Mouse (Mus musculus) midbrain, embryonic 16.5 days (tissue): ENCODE measurements around the gene Adipor2. TPM values are rescaled to one million over a fixed set of nuclear protein-coding genes. Genes with fewer than 3 reads are reported as not detected.

Source experiments
- ATAC-seq: fragments of 200-750 bp; cut with Nextera tagmentation; 2 replicates; pipeline ENCODE4 v1.8.0; 2017; ENCODE audit warnings: moderate TSS enrichment
- H3K27ac ChIP-seq: fragments of 300-500 bp; sonication (generic); 2 replicates; pipeline ENCODE4 v1.5.1; 2014; ENCODE audit warnings: mild to moderate bottlenecking, low read length, mixed read lengths
- H3K27me3 ChIP-seq: fragments of 300-500 bp; sonication (generic); 2 replicates; pipeline ENCODE4 v1.6.1; 2014; ENCODE audit warnings: low read depth, low read length, mixed read lengths; ENCODE audit not compliant: control insufficient read depth, insufficient read depth
- H3K36me3 ChIP-seq: fragments of 300-500 bp; sonication (generic); 2 replicates; pipeline ENCODE4 v1.6.1; 2014; ENCODE audit warnings: mild to moderate bottlenecking, low read length, moderate library complexity, mixed read lengths; ENCODE audit not compliant: control insufficient read depth, insufficient read depth
- H3K4me1 ChIP-seq: fragments of 300-500 bp; sonication (generic); 2 replicates; pipeline ENCODE4 v1.6.1; 2014; ENCODE audit warnings: mild to moderate bottlenecking, low read length, mixed read lengths; ENCODE audit not compliant: control insufficient read depth, insufficient read depth
- H3K4me2 ChIP-seq: fragments of 300-500 bp; sonication (generic); 2 replicates; pipeline ENCODE4 v1.6.1; 2014; ENCODE audit warnings: mild to moderate bottlenecking, low read length, mixed read lengths
- H3K4me3 ChIP-seq: fragments of 300-500 bp; sonication (generic); 2 replicates; pipeline ENCODE4 v1.5.1; 2014; ENCODE audit warnings: low read depth, mild to moderate bottlenecking, low read length, moderate library complexity, mixed read lengths
- H3K9ac ChIP-seq: fragments of 300-500 bp; sonication (generic); 2 replicates; pipeline ENCODE4 v1.6.1; 2014; ENCODE audit warnings: low read depth, low read length, mixed read lengths
- H3K9me3 ChIP-seq: fragments of 300-500 bp; sonication (generic); replicated peaks from 2 replicates; pipeline ENCODE4 v1.6.1; 2014; ENCODE audit warnings: mild to moderate bottlenecking, low read length, mixed read lengths; ENCODE audit not compliant: control insufficient read depth, poor library complexity, severe bottlenecking
- WGBS: fragments of 180-500 bp; shearing (Covaris S2); extraction: QIAGEN DNeasy Blood & Tissue Kit; methylation state at CpG from one replicate; pipeline ENCODE4 v1.1.7; 2014; 5-methylcytosine and 5-hydroxymethylcytosine counted together
- polyA plus RNA-seq: library from polyadenylated mRNA; unstranded; fragments of >200 nt; fragmentation: Nextera tagmentation; extraction: Ambion mirVana; gene quantifications from 2 replicates; pipeline ENCODE4 v1.2.1, GENCODE M21; 2015

Gene Adipor2
- 32.8 and 39.3 TPM in 2 replicates for polyA plus RNA-seq

DNA sequence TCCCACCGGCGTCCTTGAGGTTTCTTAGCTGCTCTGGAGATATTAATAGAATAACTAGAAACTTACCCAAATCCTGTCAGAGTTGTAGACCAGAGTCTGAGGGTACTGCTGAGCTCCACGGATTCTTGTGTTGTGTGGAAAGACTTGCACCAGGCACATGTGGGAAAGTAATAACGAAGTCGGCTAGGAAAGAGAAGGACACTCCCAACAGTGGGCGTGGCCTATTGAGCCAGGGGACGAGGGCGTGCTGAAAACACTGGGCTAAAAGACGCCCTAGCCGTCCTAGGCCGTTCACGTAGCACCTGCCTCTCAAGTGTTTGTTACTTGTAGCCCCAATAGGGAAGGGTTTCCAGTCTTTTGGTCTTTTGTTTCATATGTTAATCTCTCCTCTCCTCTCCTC, at the start of gene Adipor2:
Gene Adipor2, minus strand, starts transcription at position 351 of the 400 bp plus-strand sequence.
- H3K4me1 ChIP-seq = no peaks in the 10 kb centered on the region
- WGBS = 7% methylated on average over 12 of the region's 12 CpGs
- ATAC-seq = no peak
- H3K4me3 ChIP-seq = no peak within 1 kb of the TSS
- peak within 1 kb of the TSS; percentile 19; the same call in 1 of the 2 replicates for H3K4me2 ChIP-seq
- no peaks in the 10 kb centered on the region for H3K27me3 ChIP-seq
- no peak within 1 kb of the TSS for H3K27ac ChIP-seq
- no peaks in the 10 kb centered on the region for H3K36me3 ChIP-seq
- no peak within 1 kb of the TSS for H3K9ac ChIP-seq
- no peaks in the 10 kb centered on the region for H3K9me3 ChIP-seq

DNA sequence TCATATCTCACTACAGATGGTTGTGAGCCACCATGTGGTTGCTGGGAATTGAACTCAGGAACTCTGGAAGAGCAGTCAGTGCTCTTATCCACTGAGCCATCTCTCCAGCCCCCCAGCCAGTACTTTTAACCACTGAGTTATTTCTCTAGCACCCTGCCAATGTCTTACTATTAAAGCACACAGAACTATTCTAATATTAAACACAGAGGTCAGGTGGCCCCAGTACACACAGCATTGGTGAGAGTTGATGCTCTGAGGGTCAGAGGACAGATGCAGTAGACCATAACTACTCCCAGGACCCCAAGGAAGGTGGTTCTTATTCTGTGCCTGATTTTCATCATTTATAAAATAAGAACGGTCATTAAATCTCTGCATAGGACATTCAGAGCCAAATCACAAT, 48.7 kb upstream of the Adipor2 start:
- ATAC-seq = no peak
- Histone ChIP-seq H3K9ac (no peak overlapping the region), H3K27me3 (no peaks in the 10 kb centered on the region), H3K4me3 (no peak overlapping the region), H3K4me2 (no peak overlapping the region), H3K36me3 (no peaks in the 10 kb centered on the region), H3K9me3 (no peaks in the 10 kb centered on the region), H3K4me1 (no peaks in the 10 kb centered on the region), H3K27ac (no peak overlapping the region)
- WGBS = 88% methylated on average over 1 of the region's 1 CpGs

DNA sequence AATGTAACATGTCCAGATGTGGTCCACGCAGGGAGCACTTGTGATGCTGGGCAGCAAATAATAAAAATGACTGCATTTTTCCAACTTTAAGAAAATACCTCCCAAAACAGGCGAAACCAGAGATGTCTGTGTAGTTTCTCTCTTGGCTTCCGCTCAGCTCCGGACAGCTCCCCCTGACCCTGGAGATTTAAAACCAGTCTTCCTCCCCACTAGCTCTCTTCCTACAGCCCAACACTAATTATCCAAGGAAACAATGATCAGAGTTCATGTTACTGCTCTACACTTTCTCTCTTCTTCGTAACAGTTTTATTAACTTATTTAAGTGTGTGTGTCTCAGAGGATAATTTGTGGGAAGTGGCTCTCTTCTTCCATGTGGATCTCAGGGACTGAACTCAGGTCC, 42.9 kb upstream of the Adipor2 start:
- no peaks in the 10 kb centered on the region for H3K36me3 ChIP-seq
- no peaks in the 10 kb centered on the region for H3K9me3 ChIP-seq
- WGBS = 91% methylated on average over 5 of the region's 5 CpGs
- no peak for ATAC-seq
- no peak overlapping the region for H3K4me2 ChIP-seq
- H3K4me1 ChIP-seq = no peaks in the 10 kb centered on the region
- no peak overlapping the region for H3K4me3 ChIP-seq
- no peak overlapping the region for H3K9ac ChIP-seq
- no peaks in the 10 kb centered on the region for H3K27me3 ChIP-seq
- no peak overlapping the region for H3K27ac ChIP-seq

- no peak overlapping the region for H3K4me3 ChIP-seq
- H3K27me3 ChIP-seq = no peaks in the 10 kb centered on the region
- H3K9ac ChIP-seq = no peak overlapping the region
- H3K36me3 ChIP-seq = no peaks in the 10 kb centered on the region
- 87% methylated on average over 4 of the region's 4 CpGs for WGBS
- ATAC-seq = no peak
- no peaks in the 10 kb centered on the region for H3K4me1 ChIP-seq
- no peak overlapping the region for H3K4me2 ChIP-seq
- no peaks in the 10 kb centered on the region for H3K9me3 ChIP-seq
- no peak overlapping the region for H3K27ac ChIP-seq
Measured at GRCm38 (mm10) chr6:119459041-119459440, 41.5 kb upstream of the Adipor2 start.

- Histone ChIP-seq H3K4me1 (no peaks in the 10 kb centered on the region), H3K9me3 (no peaks in the 10 kb centered on the region), H3K4me3 (no peak overlapping the region), H3K27me3 (no peaks in the 10 kb centered on the region), H3K9ac (no peak overlapping the region), H3K4me2 (no peak overlapping the region), H3K27ac (no peak overlapping the region), H3K36me3 (no peaks in the 10 kb centered on the region)
- no peak for ATAC-seq
- 65% methylated on average over 8 of the region's 8 CpGs for WGBS
Measured at GRCm38 (mm10) chr6:119458166-119458565, 40.7 kb upstream of the Adipor2 start.

DNA sequence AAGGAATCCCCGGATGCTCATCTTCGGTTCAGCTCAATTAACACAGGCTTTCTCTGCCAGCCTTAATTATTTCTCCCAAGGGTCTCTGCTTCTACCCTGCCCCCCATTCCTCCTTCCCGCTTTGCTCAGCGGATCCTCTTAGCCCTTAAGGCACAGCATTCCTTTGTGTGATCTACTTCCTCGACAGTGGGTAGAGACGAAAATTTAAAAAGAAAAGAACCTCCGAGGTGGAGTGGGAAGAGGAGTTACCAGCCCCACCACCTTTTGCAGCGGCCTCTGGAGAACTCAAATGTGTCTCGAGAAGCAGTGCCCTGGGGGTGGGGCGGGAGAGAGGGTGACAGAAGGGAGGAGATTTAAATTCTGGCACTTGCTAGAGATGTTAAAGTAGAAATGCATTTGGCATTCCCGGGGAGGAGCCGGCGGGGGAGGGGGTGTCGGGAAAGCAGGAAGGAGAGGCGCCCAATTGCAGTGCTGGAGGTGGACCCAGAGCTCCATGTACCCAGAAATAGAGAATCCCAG, 34.5 kb upstream of the Adipor2 start:
- no peaks in the 10 kb centered on the region for H3K27me3 ChIP-seq
- H3K36me3 ChIP-seq = no peaks in the 10 kb centered on the region
- H3K4me3 ChIP-seq = peak overlapping the region; percentile 36
- peak overlapping the region; percentile 85 for H3K27ac ChIP-seq
- peaks cover 26% of the 10 kb centered on the region for H3K4me1 ChIP-seq
- no peaks in the 10 kb centered on the region for H3K9me3 ChIP-seq
- ATAC-seq = peak; percentile 63
- H3K4me2 ChIP-seq = peak overlapping the region; percentile 72
- 0% methylated on average over 15 of the region's 15 CpGs for WGBS
- peak overlapping the region; percentile 55 for H3K9ac ChIP-seq

GRCm38 (mm10) chr6:119450965-119451943, 33.8 kb upstream of the Adipor2 start:
- H3K4me1 ChIP-seq = peaks cover 26% of the 10 kb centered on the region
- H3K27ac ChIP-seq = peak overlapping the region; percentile 85
- 0 out of 2 replicates have a peak, but pooled peaks have one; percentile 8 for ATAC-seq
- no peaks in the 10 kb centered on the region for H3K9me3 ChIP-seq
- peak overlapping the region; percentile 72 for H3K4me2 ChIP-seq
- WGBS = 41% methylated on average over 14 of the region's 14 CpGs
- H3K36me3 ChIP-seq = no peaks in the 10 kb centered on the region
- H3K27me3 ChIP-seq = no peaks in the 10 kb centered on the region
- H3K4me3 ChIP-seq = peak overlapping the region; percentile 36; the same call in 1 of the 2 replicates
- H3K9ac ChIP-seq = no peak overlapping the region; the same call in 1 of the 2 replicates

DNA sequence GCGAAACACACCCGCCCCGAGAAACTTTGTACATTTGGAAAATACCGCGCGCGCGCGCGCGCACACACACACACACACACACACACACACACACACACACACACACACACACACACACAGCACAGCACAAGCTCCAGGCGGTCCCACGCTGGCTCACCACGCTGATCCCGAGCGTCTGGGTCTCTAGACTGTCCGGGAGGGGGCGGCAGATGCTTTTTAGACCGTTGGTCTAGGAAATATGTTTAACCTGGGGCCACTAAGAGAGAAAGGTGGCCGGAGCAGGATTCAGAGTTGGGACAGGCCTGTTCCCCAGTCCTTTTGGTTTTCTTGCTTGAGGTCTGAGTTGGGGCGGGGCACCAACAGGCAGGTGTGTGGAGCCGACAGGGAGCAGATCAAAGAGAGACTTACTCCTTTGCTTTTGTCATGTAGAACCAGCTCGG, 31.6 kb upstream of the Adipor2 start:
- ATAC-seq = no peak
- Histone ChIP-seq H3K36me3 (no peaks in the 10 kb centered on the region), H3K27me3 (no peaks in the 10 kb centered on the region), H3K9ac (peak overlapping the region; percentile 44; the same call in 1 of the 2 replicates), H3K9me3 (no peaks in the 10 kb centered on the region), H3K4me2 (peak overlapping the region; percentile 63), H3K4me1 (peaks cover 26% of the 10 kb centered on the region), H3K4me3 (peak overlapping the region; percentile 29), H3K27ac (no peak overlapping the region)
- 2% methylated on average over 23 of the region's 23 CpGs for WGBS
